Mouse (Mus musculus): ENCODE data around the gene Rab27a. TPM values are rescaled to one million over a fixed set of nuclear protein-coding genes. Genes with fewer than 3 reads are reported as not detected.

Rab27a gene
- total RNA-seq, 2 experiments from 2014 or later: 4.4 to 6.7 TPM

Small RNA genes lying within 50 kb of the gene (microRNA-seq; reads per million reads assigned to microRNA genes)
- 0 reads per million in 2 experiments for gene Gm27353

Other genes starting within 250 kb of the Rab27a start
- under 1 TPM; 0.22 TPM for gene Prtg, start 238.0 kb upstream of the Rab27a start, total RNA-seq (2021)
- gene Pygo1, start 119.2 kb upstream of the Rab27a start, total RNA-seq (2021): 1 to 10 TPM; 7.4 to 8.3 TPM
- under 1 TPM; 0.43 to 0.79 TPM for gene Dyx1c1, start 86.1 kb upstream of the Rab27a start, total RNA-seq (2021)
- not detected for gene Gm44503, start 86.0 kb upstream of the Rab27a start, total RNA-seq (2021)
- gene Ccpg1os, start 59.5 kb upstream of the Rab27a start, total RNA-seq (2021): 1 to 10 TPM; 4.6 to 4.7 TPM
- 10 to 100 TPM; 53.4 to 53.9 TPM for gene Ccpg1, start 59.4 kb upstream of the Rab27a start, total RNA-seq (2021)
- gene Pigb, start 4.5 kb upstream of the Rab27a start, total RNA-seq (2021): 1 to 10 TPM; 3.9 to 4.3 TPM
- not detected for gene Khdc3, start 57.0 kb downstream of the Rab27a start, total RNA-seq (2021)
- not detected for gene Gm20509, start 57.6 kb downstream of the Rab27a start, total RNA-seq (2021)
- gene Rsl24d1, start 68.6 kb downstream of the Rab27a start, total RNA-seq (2021): 10 to 100 TPM; 54.9 to 60.4 TPM

Data from heart, postnatal 10 days (tissue).